Mouse (Mus musculus): ENCODE measurements around the gene Slc6a16. TPM values are rescaled to one million over a fixed set of nuclear protein-coding genes. Genes with fewer than 3 reads are reported as not detected.

The Slc6a16 gene
- polyA plus RNA-seq, 1 experiment from 2014 or later, result not detected

GRCm38 (mm10) chr7:45229459-45230203, 11.3 kb upstream of the Slc6a16 start:
- Histone ChIP-seq H3K9me3 (replicated peaks; ENCODE audit: control insufficient read depth, low read length) (no peaks in the 10 kb centered on the region), H3K27me3 (ENCODE audit: control insufficient read depth, insufficient read depth, low read depth, low read length) (no peaks in the 10 kb centered on the region), H3K9ac (ENCODE audit: low read depth, low read length) (no peak overlapping the region), H3K27ac (ENCODE audit: low read length) (no peak overlapping the region), H3K4me3 (ENCODE audit: low read depth, low read length) (no peak overlapping the region), H3K4me1 (ENCODE audit: control insufficient read depth, low read depth, low read length) (peaks cover 6% of the 10 kb centered on the region), H3K36me3 (ENCODE audit: control insufficient read depth, insufficient read depth) (no peaks in the 10 kb centered on the region), H3K4me2 (ENCODE audit: low read depth, low read length) (no peak overlapping the region)
- 59% methylated on average over 7 of the region's 7 CpGs for WGBS (ENCODE audit: insufficient replicate concordance)
- ATAC-seq (ENCODE audit: low read depth), result no peak

GRCm38 (mm10) chr7:45231192-45231591, 9.7 kb upstream of the Slc6a16 start:
- ATAC-seq (ENCODE audit: low read depth), result no peak
- no peak overlapping the region for H3K9ac ChIP-seq (ENCODE audit: low read depth, low read length)
- H3K36me3 ChIP-seq (ENCODE audit: control insufficient read depth, insufficient read depth), result no peaks in the 10 kb centered on the region
- H3K9me3 ChIP-seq (replicated peaks; ENCODE audit: control insufficient read depth, low read length), result no peaks in the 10 kb centered on the region
- 61% methylated on average over 12 of the region's 12 CpGs for WGBS (ENCODE audit: insufficient replicate concordance)
- H3K27ac ChIP-seq (ENCODE audit: low read length), result no peak overlapping the region
- no peak overlapping the region for H3K4me2 ChIP-seq (ENCODE audit: low read depth, low read length)
- no peaks in the 10 kb centered on the region for H3K27me3 ChIP-seq (ENCODE audit: control insufficient read depth, insufficient read depth, low read depth, low read length)
- no peak overlapping the region for H3K4me3 ChIP-seq (ENCODE audit: low read depth, low read length)
- peaks cover 6% of the 10 kb centered on the region for H3K4me1 ChIP-seq (ENCODE audit: control insufficient read depth, low read depth, low read length)

DNA sequence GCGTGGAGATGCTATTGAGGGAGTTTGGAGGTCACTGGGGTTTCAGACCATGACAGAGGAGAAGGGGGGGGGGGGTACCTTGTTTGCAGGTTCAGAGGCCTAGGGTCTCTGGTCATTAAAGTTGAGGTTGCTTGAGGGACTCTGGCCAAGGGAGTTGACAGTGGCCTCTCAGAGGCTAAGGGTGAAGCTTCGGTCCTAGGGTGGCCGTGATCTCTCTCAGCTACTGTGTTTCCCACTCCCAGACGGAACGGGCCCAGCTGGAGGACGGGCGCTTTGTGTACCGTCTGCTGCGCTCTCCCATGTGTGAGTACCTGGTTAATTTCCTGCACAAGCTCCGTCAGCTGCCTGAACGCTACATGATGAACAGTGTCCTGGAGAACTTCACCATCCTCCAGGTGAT, 8.9 kb upstream of the Slc6a16 start:
- Histone ChIP-seq H3K27me3 (ENCODE audit: control insufficient read depth, insufficient read depth, low read depth, low read length) (no peaks in the 10 kb centered on the region), H3K27ac (ENCODE audit: low read length) (no peak overlapping the region), H3K4me3 (ENCODE audit: low read depth, low read length) (no peak overlapping the region), H3K9me3 (replicated peaks; ENCODE audit: control insufficient read depth, low read length) (no peaks in the 10 kb centered on the region), H3K36me3 (ENCODE audit: control insufficient read depth, insufficient read depth) (no peaks in the 10 kb centered on the region), H3K4me1 (ENCODE audit: control insufficient read depth, low read depth, low read length) (peaks cover 6% of the 10 kb centered on the region), H3K9ac (ENCODE audit: low read depth, low read length) (no peak overlapping the region), H3K4me2 (ENCODE audit: low read depth, low read length) (no peak overlapping the region)
- WGBS (ENCODE audit: insufficient replicate concordance), result 76% methylated on average over 11 of the region's 11 CpGs
- no peak for ATAC-seq (ENCODE audit: low read depth)

GRCm38 (mm10) chr7:45232716-45233465, 8.0 kb upstream of the Slc6a16 start:
- no peak for ATAC-seq (ENCODE audit: low read depth)
- no peaks in the 10 kb centered on the region for H3K9me3 ChIP-seq (replicated peaks; ENCODE audit: control insufficient read depth, low read length)

DNA sequence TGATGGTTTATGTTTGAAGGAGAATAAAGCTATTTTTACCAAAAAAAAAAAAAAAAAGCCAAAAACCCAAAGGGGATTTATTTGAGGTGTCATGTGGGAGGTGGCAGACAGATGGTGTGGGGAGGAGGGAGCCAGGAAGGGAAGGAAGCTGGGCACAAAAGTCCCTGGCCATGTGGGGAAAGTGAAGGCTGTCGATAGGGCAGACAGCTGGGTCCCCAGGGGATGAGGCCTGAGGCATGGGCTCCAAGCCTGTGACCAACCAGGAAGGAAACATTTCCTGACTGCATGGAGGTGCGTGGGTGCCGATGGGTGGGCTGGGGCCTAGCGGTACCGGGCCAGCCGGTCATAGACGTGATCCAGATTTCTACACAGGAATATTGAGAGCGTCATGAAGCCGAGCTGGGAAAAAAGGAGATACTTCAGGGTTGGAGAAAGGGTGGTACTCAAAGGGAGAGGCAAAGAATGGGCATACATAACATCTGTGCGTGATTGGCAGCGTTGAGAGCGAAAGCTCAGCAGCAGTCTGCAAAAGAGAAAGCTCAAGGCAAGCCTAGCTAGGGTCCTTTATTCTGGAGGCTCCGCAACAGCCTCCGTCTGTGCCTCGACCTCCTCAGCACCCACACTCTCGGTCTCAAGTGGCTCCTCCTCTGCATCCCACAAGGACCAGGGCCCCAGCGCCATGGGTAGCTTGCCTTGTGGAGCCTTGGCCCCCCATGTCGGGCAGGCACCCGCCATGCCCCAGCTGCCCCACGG, 7.1 kb upstream of the Slc6a16 start:
- Histone ChIP-seq H3K4me3 (ENCODE audit: low read depth, low read length) (no peak overlapping the region), H3K9me3 (replicated peaks; ENCODE audit: control insufficient read depth, low read length) (no peaks in the 10 kb centered on the region), H3K27me3 (ENCODE audit: control insufficient read depth, insufficient read depth, low read depth, low read length) (no peaks in the 10 kb centered on the region), H3K4me2 (ENCODE audit: low read depth, low read length) (no peak overlapping the region), H3K36me3 (ENCODE audit: control insufficient read depth, insufficient read depth) (no peaks in the 10 kb centered on the region), H3K4me1 (ENCODE audit: control insufficient read depth, low read depth, low read length) (peaks cover 9% of the 10 kb centered on the region), H3K27ac (ENCODE audit: low read length) (no peak overlapping the region), H3K9ac (ENCODE audit: low read depth, low read length) (no peak overlapping the region)
- WGBS (ENCODE audit: insufficient replicate concordance), result 49% methylated on average over 20 of the region's 20 CpGs
- no peak for ATAC-seq (ENCODE audit: low read depth)

More at GRCm38 (mm10) chr7:45232716-45233465, 8.0 kb upstream of the Slc6a16 start:
- Histone ChIP-seq H3K27ac (ENCODE audit: low read length) (no peak overlapping the region), H3K27me3 (ENCODE audit: control insufficient read depth, insufficient read depth, low read depth, low read length) (no peaks in the 10 kb centered on the region), H3K9ac (ENCODE audit: low read depth, low read length) (no peak overlapping the region), H3K4me1 (ENCODE audit: control insufficient read depth, low read depth, low read length) (peaks cover 6% of the 10 kb centered on the region), H3K36me3 (ENCODE audit: control insufficient read depth, insufficient read depth) (no peaks in the 10 kb centered on the region), H3K4me3 (ENCODE audit: low read depth, low read length) (no peak overlapping the region), H3K4me2 (ENCODE audit: low read depth, low read length) (no peak overlapping the region)
- 53% methylated on average over 13 of the region's 13 CpGs for WGBS (ENCODE audit: insufficient replicate concordance)

DNA sequence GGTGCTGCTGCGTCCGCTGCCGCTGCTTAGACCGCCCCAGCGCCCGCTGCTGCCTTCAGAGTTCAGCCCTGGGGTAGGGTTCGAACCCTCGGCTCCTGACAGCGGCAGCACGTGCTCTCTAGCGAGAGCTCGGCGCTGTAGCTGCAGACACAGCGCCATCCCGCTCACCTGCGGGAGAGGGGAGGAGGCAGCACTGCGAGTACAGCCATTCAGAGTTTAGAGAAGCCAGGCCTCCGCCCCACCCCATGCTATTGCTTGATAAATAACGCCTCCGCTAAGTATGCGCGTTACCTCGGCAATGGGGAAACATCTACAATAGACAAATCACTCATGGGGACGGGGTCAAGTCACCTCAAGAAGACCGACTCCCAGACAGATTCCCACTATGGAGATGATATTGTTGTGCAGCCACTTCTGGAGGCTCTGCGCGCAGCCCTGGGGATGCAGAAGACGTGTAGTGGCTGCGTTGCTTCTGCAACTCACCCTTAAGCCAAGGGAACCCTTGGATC, 6.5 kb upstream of the Slc6a16 start:
- WGBS (ENCODE audit: insufficient replicate concordance), result 50% methylated on average over 29 of the region's 29 CpGs
- Histone ChIP-seq H3K4me3 (ENCODE audit: low read depth, low read length) (no peak overlapping the region), H3K9me3 (replicated peaks; ENCODE audit: control insufficient read depth, low read length) (no peaks in the 10 kb centered on the region), H3K4me2 (ENCODE audit: low read depth, low read length) (0 out of 2 replicates have a peak overlapping the region, but pooled peaks have one; percentile 19), H3K27me3 (ENCODE audit: control insufficient read depth, insufficient read depth, low read depth, low read length) (no peaks in the 10 kb centered on the region), H3K4me1 (ENCODE audit: control insufficient read depth, low read depth, low read length) (peaks cover 15% of the 10 kb centered on the region), H3K9ac (ENCODE audit: low read depth, low read length) (no peak overlapping the region), H3K36me3 (ENCODE audit: control insufficient read depth, insufficient read depth) (no peaks in the 10 kb centered on the region), H3K27ac (ENCODE audit: low read length) (no peak overlapping the region)
- ATAC-seq (ENCODE audit: low read depth), result no peak

DNA sequence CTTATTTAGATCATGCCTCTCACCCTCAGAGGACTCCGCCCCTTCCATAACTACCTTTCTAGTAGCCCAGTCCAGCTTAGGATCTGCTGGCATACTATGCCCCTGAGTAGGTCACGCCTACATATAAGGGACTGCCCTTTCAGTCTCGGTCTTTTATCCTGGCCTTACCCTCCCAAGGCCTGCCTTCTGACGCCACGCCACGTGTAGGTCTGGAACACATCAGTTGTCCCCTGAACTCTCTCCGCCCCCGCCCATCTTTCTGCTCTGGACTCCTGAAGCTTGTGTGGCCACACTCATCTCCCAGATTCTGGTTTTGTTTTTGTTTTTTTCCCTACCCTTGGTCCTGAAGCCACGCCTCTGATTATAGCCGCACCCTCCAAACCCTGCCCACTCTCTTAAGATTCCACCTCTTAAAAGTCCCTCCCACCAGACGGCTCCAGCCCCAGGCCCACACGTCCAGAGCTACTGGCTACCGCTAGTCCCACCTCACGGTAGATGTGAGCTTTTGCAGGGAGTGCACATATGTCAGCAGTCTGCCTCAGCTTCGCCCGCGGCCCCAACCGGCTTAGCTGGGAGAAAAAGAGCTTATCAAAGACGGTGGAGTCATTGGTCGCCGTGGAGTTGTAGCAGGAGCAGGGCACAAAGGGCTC, 5.8 kb upstream of the Slc6a16 start:
- ATAC-seq (ENCODE audit: low read depth), result no peak
- no peaks in the 10 kb centered on the region for H3K27me3 ChIP-seq (ENCODE audit: control insufficient read depth, insufficient read depth, low read depth, low read length)
- H3K4me3 ChIP-seq (ENCODE audit: low read depth, low read length), result peak overlapping the region; percentile 14; the same call in 1 of the 2 replicates
- no peak overlapping the region for H3K9ac ChIP-seq (ENCODE audit: low read depth, low read length)
- 41% methylated on average over 21 of the region's 21 CpGs for WGBS (ENCODE audit: insufficient replicate concordance)
- no peaks in the 10 kb centered on the region for H3K36me3 ChIP-seq (ENCODE audit: control insufficient read depth, insufficient read depth)
- H3K4me1 ChIP-seq (ENCODE audit: control insufficient read depth, low read depth, low read length), result peaks cover 15% of the 10 kb centered on the region
- H3K27ac ChIP-seq (ENCODE audit: low read length), result no peak overlapping the region
- H3K4me2 ChIP-seq (ENCODE audit: low read depth, low read length), result peak overlapping the region; percentile 19
- H3K9me3 ChIP-seq (replicated peaks; ENCODE audit: control insufficient read depth, low read length), result no peaks in the 10 kb centered on the region

DNA sequence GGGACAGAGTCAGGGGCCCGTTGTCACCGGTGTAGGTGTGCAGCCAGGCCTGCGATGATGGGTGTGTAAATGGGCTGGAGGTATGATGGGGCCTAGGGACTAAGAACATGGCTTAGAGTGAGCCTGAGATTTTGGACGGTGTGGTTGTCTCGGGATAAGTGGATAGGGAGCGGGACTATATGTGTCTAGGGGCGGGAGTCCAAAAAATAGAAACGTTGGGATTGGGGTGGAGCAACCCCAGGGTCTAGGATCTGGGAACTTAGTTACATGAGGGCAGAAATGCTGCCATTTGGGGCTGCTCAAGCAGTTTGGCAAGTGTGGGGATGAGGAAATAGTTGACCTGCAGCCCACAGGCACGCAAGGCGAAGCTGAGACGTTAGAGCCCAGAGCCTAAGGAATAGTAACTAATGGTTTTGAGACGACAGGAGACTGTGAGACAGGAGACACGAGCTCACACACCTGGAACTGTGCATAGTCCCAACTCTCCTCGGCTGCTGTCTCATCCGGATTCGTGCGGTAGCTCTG, 5.2 kb upstream of the Slc6a16 start:
- 54% methylated on average over 17 of the region's 17 CpGs for WGBS (ENCODE audit: insufficient replicate concordance)
- Histone ChIP-seq H3K4me2 (ENCODE audit: low read depth, low read length) (0 out of 2 replicates have a peak overlapping the region, but pooled peaks have one; percentile 19), H3K9me3 (replicated peaks; ENCODE audit: control insufficient read depth, low read length) (no peaks in the 10 kb centered on the region), H3K36me3 (ENCODE audit: control insufficient read depth, insufficient read depth) (no peaks in the 10 kb centered on the region), H3K27ac (ENCODE audit: low read length) (no peak overlapping the region), H3K4me3 (ENCODE audit: low read depth, low read length) (no peak overlapping the region), H3K9ac (ENCODE audit: low read depth, low read length) (no peak overlapping the region), H3K4me1 (ENCODE audit: control insufficient read depth, low read depth, low read length) (peaks cover 15% of the 10 kb centered on the region), H3K27me3 (ENCODE audit: control insufficient read depth, insufficient read depth, low read depth, low read length) (no peaks in the 10 kb centered on the region)
- no peak for ATAC-seq (ENCODE audit: low read depth)

All from liver, embryonic 16.5 days (tissue).